Mouse (Mus musculus): ENCODE measurements around the gene Pitpnm2.

- no peak for TF ChIP-seq CTCF (IDR thresholded peaks at IDR 0.05; ENCODE audit: control insufficient read depth, insufficient read depth, insufficient read length)
- no peak for TF ChIP-seq USF1 (IDR thresholded peaks at IDR 0.05; ENCODE audit: low read depth)
- no peak for TF ChIP-seq MYOG (IDR thresholded peaks at IDR 0.05; ENCODE audit: control insufficient read depth, extremely low read depth, insufficient read length)
- no peak for TF ChIP-seq FOSL1 (IDR thresholded peaks at IDR 0.05; ENCODE audit: insufficient read depth, low read length, poor library complexity, severe bottlenecking)
- TF ChIP-seq CEBPB (IDR thresholded peaks at IDR 0.05; ENCODE audit: low read depth), result no peak
- no peak for TF ChIP-seq MAX (IDR thresholded peaks at IDR 0.05)
- TF ChIP-seq MYOD1 (IDR thresholded peaks at IDR 0.05; ENCODE audit: control insufficient read depth, insufficient read length, low read depth), result no peak
Measured at GRCm38 (mm10) chr5:124202071-124202470, 47.5 kb downstream of the Pitpnm2 start.
